Mouse (Mus musculus): ENCODE data around the gene Fat1. TPM values are rescaled to one million over a fixed set of nuclear protein-coding genes. Genes with fewer than 3 reads are reported as not detected.

Gene Fat1
- total and polyA plus RNA-seq, 3 experiments = 0.33 TPM; not detected in 2

- Histone ChIP-seq H3K4me3 (ENCODE audit: low read depth, low read length) (no peak overlapping the region), H3K27me3 (ENCODE audit: insufficient read depth, low read length) (no peaks in the 10 kb centered on the region), H3K9me3 (replicated peaks) (peaks cover 72% of the 10 kb centered on the region), H3K36me3 (replicated peaks) (no peaks in the 10 kb centered on the region), H3K4me1 (ENCODE audit: insufficient read depth, low read depth, low read length) (no peaks in the 10 kb centered on the region)
- DNase-seq (ENCODE audit: low spot score) (no peak), ATAC-seq (ENCODE audit: extremely low read depth, insufficient number of reproducible peaks, low FRiP score, poor library complexity, severe bottlenecking) (no peak)
- TF ChIP-seq GATA1 (IDR thresholded peaks at IDR 0.05; ENCODE audit: borderline replicate concordance, low read length) = no peak
- no peak for TF ChIP-seq TAL1 (conservative IDR thresholded peaks at IDR 0.05; ENCODE audit: low read depth, low read length)
- no peak for TF ChIP-seq POLR2AphosphoS5 (IDR thresholded peaks at IDR 0.05; ENCODE audit: insufficient replicate concordance, low read depth, low read length)
Observed at GRCm38 (mm10) chr8:44948597-44948996, 13.3 kb downstream of the Fat1 start.

DNA sequence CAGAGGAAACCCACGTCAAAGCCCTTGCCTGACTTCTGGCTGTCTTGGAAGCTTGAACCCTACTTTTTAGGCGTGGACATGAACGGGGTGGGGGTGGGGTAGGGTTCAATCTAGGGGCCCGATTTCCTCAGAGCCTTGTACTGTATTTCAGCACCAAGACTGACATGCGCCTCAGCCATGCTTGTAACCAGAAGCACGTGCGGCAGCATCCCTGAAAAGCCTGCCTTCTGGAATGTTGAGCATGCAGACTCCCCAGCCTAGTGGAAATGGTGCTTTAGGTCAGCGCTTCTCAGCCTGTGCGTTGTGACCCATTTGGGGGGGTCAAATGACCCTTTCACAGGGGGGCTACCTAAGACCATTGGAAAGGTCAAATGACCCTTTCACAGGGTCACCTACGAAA is 25.2 kb downstream of the Fat1 start:
- H3K4me3 ChIP-seq (ENCODE audit: low read depth, low read length) = no peak overlapping the region
- H3K27me3 ChIP-seq (ENCODE audit: insufficient read depth, low read length) = no peaks in the 10 kb centered on the region
- ATAC-seq (ENCODE audit: extremely low read depth, insufficient number of reproducible peaks, low FRiP score, poor library complexity, severe bottlenecking) (no peak), DNase-seq (ENCODE audit: low spot score) (no peak)
- peaks cover 60% of the 10 kb centered on the region for H3K9me3 ChIP-seq (replicated peaks)
- H3K36me3 ChIP-seq (replicated peaks) = no peaks in the 10 kb centered on the region
- no peaks in the 10 kb centered on the region for H3K4me1 ChIP-seq (ENCODE audit: insufficient read depth, low read depth, low read length)
- TF ChIP-seq CTCF (IDR thresholded peaks at IDR 0.05; ENCODE audit: low read depth, low read length) (no peak), POLR2AphosphoS5 (IDR thresholded peaks at IDR 0.05; ENCODE audit: insufficient replicate concordance, low read depth, low read length) (no peak), GATA1 (IDR thresholded peaks at IDR 0.05; ENCODE audit: borderline replicate concordance, low read length) (no peak), GATA2 (IDR thresholded peaks at IDR 0.05; ENCODE audit: borderline replicate concordance, low read depth, low read length) (no peak), TAL1 (conservative IDR thresholded peaks at IDR 0.05; ENCODE audit: low read depth, low read length) (no peak)

GRCm38 (mm10) chr8:44960906-44961305 is 25.7 kb downstream of the Fat1 start:
- no peaks in the 10 kb centered on the region for H3K4me1 ChIP-seq (ENCODE audit: insufficient read depth, low read depth, low read length)
- no peak for DNase-seq (ENCODE audit: low spot score)
- H3K27me3 ChIP-seq (ENCODE audit: insufficient read depth, low read length) = no peaks in the 10 kb centered on the region
- no peak for TF ChIP-seq GATA1 (IDR thresholded peaks at IDR 0.05; ENCODE audit: borderline replicate concordance, low read length)
- TF ChIP-seq CTCF (IDR thresholded peaks at IDR 0.05; ENCODE audit: low read depth, low read length) = no peak
- no peak for TF ChIP-seq GATA2 (IDR thresholded peaks at IDR 0.05; ENCODE audit: borderline replicate concordance, low read depth, low read length)
- TF ChIP-seq POLR2AphosphoS5 (IDR thresholded peaks at IDR 0.05; ENCODE audit: insufficient replicate concordance, low read depth, low read length) = no peak
- TF ChIP-seq TAL1 (conservative IDR thresholded peaks at IDR 0.05; ENCODE audit: low read depth, low read length) = no peak
- no peak for ATAC-seq (ENCODE audit: extremely low read depth, insufficient number of reproducible peaks, low FRiP score, poor library complexity, severe bottlenecking)
- H3K9me3 ChIP-seq (replicated peaks) = peaks cover 60% of the 10 kb centered on the region
- no peaks in the 10 kb centered on the region for H3K36me3 ChIP-seq (replicated peaks)
- H3K4me3 ChIP-seq (ENCODE audit: low read depth, low read length) = no peak overlapping the region

DNA sequence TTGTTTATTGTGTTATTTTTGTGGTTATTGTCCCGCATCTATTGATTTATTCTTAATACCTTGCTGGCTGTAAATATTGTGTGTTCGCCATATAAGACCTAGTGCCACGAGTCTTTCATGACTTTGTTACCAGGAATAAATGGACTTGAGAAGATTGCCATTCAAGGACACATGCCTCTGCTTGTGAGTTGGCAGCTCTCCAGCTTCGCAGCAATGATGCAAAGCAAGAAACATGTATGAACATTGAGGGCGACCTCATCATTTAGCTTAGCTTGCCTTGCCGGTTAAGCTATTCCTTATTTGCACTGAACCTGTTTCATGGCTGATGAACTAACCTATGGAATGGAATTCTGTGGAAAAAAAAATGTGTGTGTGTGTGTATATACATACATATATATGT is 26.2 kb downstream of the Fat1 start:
- no peaks in the 10 kb centered on the region for H3K27me3 ChIP-seq (ENCODE audit: insufficient read depth, low read length)
- DNase-seq (ENCODE audit: low spot score) (no peak), ATAC-seq (ENCODE audit: extremely low read depth, insufficient number of reproducible peaks, low FRiP score, poor library complexity, severe bottlenecking) (no peak)
- H3K4me1 ChIP-seq (ENCODE audit: insufficient read depth, low read depth, low read length) = no peaks in the 10 kb centered on the region
- H3K36me3 ChIP-seq (replicated peaks) = no peaks in the 10 kb centered on the region
- no peak overlapping the region for H3K4me3 ChIP-seq (ENCODE audit: low read depth, low read length)
- no peak for TF ChIP-seq TAL1 (conservative IDR thresholded peaks at IDR 0.05; ENCODE audit: low read depth, low read length)
- TF ChIP-seq GATA2 (IDR thresholded peaks at IDR 0.05; ENCODE audit: borderline replicate concordance, low read depth, low read length) = no peak
- no peak for TF ChIP-seq GATA1 (IDR thresholded peaks at IDR 0.05; ENCODE audit: borderline replicate concordance, low read length)
- no peak for TF ChIP-seq CTCF (IDR thresholded peaks at IDR 0.05; ENCODE audit: low read depth, low read length)
- no peak for TF ChIP-seq POLR2AphosphoS5 (IDR thresholded peaks at IDR 0.05; ENCODE audit: insufficient replicate concordance, low read depth, low read length)
- peaks cover 57% of the 10 kb centered on the region for H3K9me3 ChIP-seq (replicated peaks)

DNA sequence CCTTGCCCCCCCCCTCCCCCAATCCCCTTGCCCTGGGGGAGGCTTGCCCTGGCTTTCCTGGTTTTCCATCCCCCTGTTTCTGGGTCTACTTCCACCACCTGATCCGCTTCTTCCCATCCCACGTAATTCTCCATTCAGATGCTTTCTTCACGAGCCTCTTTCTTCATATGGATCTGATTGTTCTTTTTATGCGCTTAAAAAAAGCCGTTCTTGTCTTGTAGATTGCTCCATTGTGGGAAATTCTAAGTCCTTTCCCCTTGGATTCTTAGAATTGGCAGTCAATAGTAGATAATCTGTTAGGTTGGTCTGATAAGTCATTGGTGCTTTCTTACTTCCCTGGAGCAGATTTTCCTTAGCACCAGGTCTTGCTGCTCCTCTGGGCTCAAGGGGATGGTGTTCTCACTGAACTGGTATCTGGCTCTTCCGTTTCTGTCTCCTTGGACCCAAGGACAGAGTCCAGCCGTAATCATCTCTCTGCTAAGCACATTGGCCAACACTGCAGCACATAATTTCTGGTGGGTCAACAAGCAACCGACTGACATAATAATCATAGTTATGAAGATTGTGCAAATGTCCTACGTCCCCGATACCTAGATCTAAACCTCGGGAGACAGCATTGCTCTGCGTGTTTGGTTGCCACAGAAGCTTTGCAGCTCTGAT is 27.5 kb downstream of the Fat1 start:
- H3K4me3 ChIP-seq (ENCODE audit: low read depth, low read length) = no peak overlapping the region
- no peaks in the 10 kb centered on the region for H3K27me3 ChIP-seq (ENCODE audit: insufficient read depth, low read length)
- H3K4me1 ChIP-seq (ENCODE audit: insufficient read depth, low read depth, low read length) = no peaks in the 10 kb centered on the region
- ATAC-seq (ENCODE audit: extremely low read depth, insufficient number of reproducible peaks, low FRiP score, poor library complexity, severe bottlenecking) (no peak), DNase-seq (ENCODE audit: low spot score) (no peak)
- H3K9me3 ChIP-seq (replicated peaks) = peaks cover 53% of the 10 kb centered on the region
- no peaks in the 10 kb centered on the region for H3K36me3 ChIP-seq (replicated peaks)
- TF ChIP-seq GATA1 (IDR thresholded peaks at IDR 0.05; ENCODE audit: borderline replicate concordance, low read length) = no peak
- TF ChIP-seq GATA2 (IDR thresholded peaks at IDR 0.05; ENCODE audit: borderline replicate concordance, low read depth, low read length) = no peak
- TF ChIP-seq TAL1 (conservative IDR thresholded peaks at IDR 0.05; ENCODE audit: low read depth, low read length) = no peak

DNA sequence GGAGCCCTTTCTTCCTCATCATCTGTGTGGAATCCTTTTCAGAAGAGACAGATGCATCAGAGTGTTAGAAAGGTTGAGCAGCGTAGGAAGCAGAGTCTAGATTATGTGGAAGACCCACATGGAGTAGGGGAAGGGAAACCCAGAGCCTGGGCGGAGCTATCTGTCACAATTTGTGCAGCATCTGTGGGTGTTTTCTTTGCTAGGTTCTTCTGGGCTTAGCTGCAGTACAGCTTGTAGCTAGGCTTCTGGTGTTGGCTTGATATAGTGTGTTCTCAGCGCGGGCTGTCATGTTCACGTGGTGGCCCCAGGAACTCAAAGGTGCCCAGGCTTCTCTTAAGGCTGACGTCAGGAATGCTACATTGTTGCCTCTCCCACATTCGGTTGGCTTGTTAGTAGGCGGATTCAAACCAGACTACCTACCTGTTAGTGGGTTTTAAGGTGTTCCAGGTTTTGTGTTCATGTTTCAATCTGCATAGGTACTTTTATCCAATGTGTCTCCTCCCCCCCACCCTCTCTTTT is 32.3 kb downstream of the Fat1 start:
- ATAC-seq (ENCODE audit: extremely low read depth, insufficient number of reproducible peaks, low FRiP score, poor library complexity, severe bottlenecking) (no peak), DNase-seq (ENCODE audit: low spot score) (no peak)
- H3K36me3 ChIP-seq (replicated peaks) = no peaks in the 10 kb centered on the region
- peaks cover 33% of the 10 kb centered on the region for H3K9me3 ChIP-seq (replicated peaks)
- TF ChIP-seq POLR2AphosphoS5 (IDR thresholded peaks at IDR 0.05; ENCODE audit: insufficient replicate concordance, low read depth, low read length) (no peak), GATA1 (IDR thresholded peaks at IDR 0.05; ENCODE audit: borderline replicate concordance, low read length) (no peak), TAL1 (conservative IDR thresholded peaks at IDR 0.05; ENCODE audit: low read depth, low read length) (no peak), CTCF (IDR thresholded peaks at IDR 0.05; ENCODE audit: low read depth, low read length) (no peak), GATA2 (IDR thresholded peaks at IDR 0.05; ENCODE audit: borderline replicate concordance, low read depth, low read length) (no peak)
- H3K4me1 ChIP-seq (ENCODE audit: insufficient read depth, low read depth, low read length) = no peaks in the 10 kb centered on the region
- no peak overlapping the region for H3K4me3 ChIP-seq (ENCODE audit: low read depth, low read length)
- no peaks in the 10 kb centered on the region for H3K27me3 ChIP-seq (ENCODE audit: insufficient read depth, low read length)
